Mouse (Mus musculus) CH12.LX (cell line): ENCODE data around the gene Rnf182. TPM values are rescaled to one million over a fixed set of nuclear protein-coding genes. Genes with fewer than 3 reads are reported as not detected.

Experiments
- DNase-seq: peaks from one replicate; pipeline ENCODE4 v3.0.0-alpha.2; 2013; ENCODE audit errors: extremely low read depth
- H3K27ac ChIP-seq: 2 replicates; pipeline ENCODE4 v1.5.1; 2012; ENCODE audit warnings: low read depth, mild to moderate bottlenecking, control low read depth, moderate library complexity; ENCODE audit not compliant: insufficient read depth
- H3K27me3 ChIP-seq: replicated peaks from 2 replicates; pipeline ENCODE3; 2012; ENCODE audit warnings: inconsistent platforms
- H3K36me3 ChIP-seq, 2 experiments: replicated peaks in 1 of 2; 2 replicates each; pipeline versions ENCODE3 to v1.6.1; 2012; ENCODE audit warnings: inconsistent platforms in 1 of 2, low read length in 1 of 2, mild to moderate bottlenecking in 1 of 2, mixed read lengths in 1 of 2, moderate library complexity in 1 of 2; ENCODE audit not compliant: control insufficient read depth in 1 of 2, insufficient read depth in 1 of 2
- H3K4me1 ChIP-seq, 2 experiments: 2 replicates each; pipeline ENCODE4 v1.6.1; 2012; ENCODE audit warnings: inconsistent platforms in 1 of 2, moderate library complexity in 1 of 2; ENCODE audit not compliant: insufficient read depth in 2 of 2, control insufficient read depth in 1 of 2
- H3K4me2 ChIP-seq: 2 replicates; pipeline ENCODE4 v1.6.1; 2012; ENCODE audit warnings: low read depth, mild to moderate bottlenecking, control low read depth; ENCODE audit not compliant: poor library complexity, insufficient read depth, severe bottlenecking
- H3K4me3 ChIP-seq, 3 experiments: fragments of 150-350 bp in 1 of 3; sonication (generic) in 1 of 3; replicated peaks in 1 of 3; 2 replicates each; pipeline versions ENCODE3 to v1.5.1; 2011 to 2012; ENCODE audit warnings: low read depth in 2 of 3, low read length in 2 of 3, mild to moderate bottlenecking in 2 of 3, moderate library complexity in 2 of 3, control low read depth in 1 of 3, improper control_type of control experiment in 1 of 3, inconsistent platforms in 1 of 3, mixed read lengths in 1 of 3; ENCODE audit not compliant: poor library complexity in 1 of 3
- H3K79me2 ChIP-seq: replicated peaks from 2 replicates; pipeline ENCODE4 v1.6.1; 2012; ENCODE audit warnings: mild to moderate bottlenecking, moderate library complexity; ENCODE audit not compliant: control insufficient read depth, poor library complexity, insufficient read depth, severe bottlenecking; ENCODE audit errors: extremely low read depth
- H3K9ac ChIP-seq: 2 replicates; pipeline ENCODE4 v1.6.1; 2012; ENCODE audit warnings: low read depth, mild to moderate bottlenecking, control low read depth, moderate library complexity; ENCODE audit not compliant: insufficient read depth
- H3K9me3 ChIP-seq: replicated peaks from 2 replicates; pipeline ENCODE3; 2012; ENCODE audit warnings: low read length, inconsistent platforms, mixed read lengths
- BHLHE40 ChIP-seq: IDR thresholded peaks from 2 replicates; pipeline ENCODE4 v1.6.1; 2011; ENCODE audit warnings: mild to moderate bottlenecking, low read depth, low read length, improper control_type of control experiment
- CHD2 ChIP-seq: IDR thresholded peaks from 2 replicates; pipeline ENCODE4 v1.6.1; 2011; ENCODE audit warnings: low read length, improper control_type of control experiment
- CTCF ChIP-seq, 2 experiments: IDR thresholded peaks in 1 of 2; conservative IDR thresholded peaks in 1 of 2; 2 replicates each; pipeline ENCODE4 v1.5.1; 2011 to 2012; ENCODE audit warnings: low read depth in 2 of 2, low read length in 2 of 2, improper control_type of control experiment in 1 of 2, inconsistent platforms in 1 of 2, mild to moderate bottlenecking in 1 of 2, moderate library complexity in 1 of 2
- ELF1 ChIP-seq: IDR thresholded peaks from 2 replicates; pipeline ENCODE4 v1.6.1; 2014; ENCODE audit warnings: low read depth, mild to moderate bottlenecking, inconsistent platforms, low read length, improper control_type of control experiment
- HCFC1 ChIP-seq: IDR thresholded peaks from 2 replicates; pipeline ENCODE4 v1.6.1; 2012; ENCODE audit warnings: low read depth, mild to moderate bottlenecking, inconsistent platforms, low read length, improper control_type of control experiment
- JUN ChIP-seq: IDR thresholded peaks from 2 replicates; pipeline ENCODE4 v1.6.1; 2011; ENCODE audit warnings: low read depth, mild to moderate bottlenecking, low read length, improper control_type of control experiment, moderate library complexity; ENCODE audit not compliant: insufficient read depth
- MYC ChIP-seq: IDR thresholded peaks from 2 replicates; pipeline ENCODE4 v1.6.1; 2011; ENCODE audit warnings: low read depth, mild to moderate bottlenecking, improper control_type of control experiment, low read length
- NELFE ChIP-seq: IDR thresholded peaks from 2 replicates; pipeline ENCODE4 v1.6.1; 2011; ENCODE audit warnings: low read depth, low read length, improper control_type of control experiment
- POLR2A ChIP-seq: IDR thresholded peaks from 2 replicates; pipeline ENCODE4 v1.6.1; 2011; ENCODE audit warnings: low read depth, mild to moderate bottlenecking, improper control_type of control experiment, low read length
- RCOR1 ChIP-seq: conservative IDR thresholded peaks from 2 replicates; pipeline ENCODE4 v1.6.1; 2012; ENCODE audit warnings: low read depth, mild to moderate bottlenecking, inconsistent platforms, low read length, improper control_type of control experiment
- SIN3A ChIP-seq: IDR thresholded peaks from 2 replicates; pipeline ENCODE4 v1.6.1; 2012; ENCODE audit warnings: low read length, improper control_type of control experiment, inconsistent platforms
- SMC3 ChIP-seq: IDR thresholded peaks from 2 replicates; pipeline ENCODE4 v1.6.1; 2011; ENCODE audit warnings: low read depth, low read length, improper control_type of control experiment
- TBP ChIP-seq: conservative IDR thresholded peaks from 2 replicates; pipeline ENCODE4 v1.6.1; 2011; ENCODE audit warnings: low read depth, low read length, improper control_type of control experiment
- TCF12 ChIP-seq: IDR thresholded peaks from 2 replicates; pipeline ENCODE4 v1.6.1; 2014; ENCODE audit warnings: low read depth, mild to moderate bottlenecking, inconsistent platforms, low read length, improper control_type of control experiment
- ZKSCAN1 ChIP-seq: IDR thresholded peaks from 2 replicates; pipeline ENCODE4 v1.6.1; 2012; ENCODE audit warnings: low read depth, inconsistent platforms, low read length, improper control_type of control experiment, borderline replicate concordance
- ZMIZ1 ChIP-seq: IDR thresholded peaks from 2 replicates; pipeline ENCODE4 v1.6.1; 2012; ENCODE audit warnings: low read depth, mild to moderate bottlenecking, inconsistent platforms, low read length, improper control_type of control experiment
- dilution Hi-C: fragments of 300-500 bp; cut with MboI; formaldehyde crosslinking; loops from 2 replicates; pipeline ENCODE4 v1.14.3; 2020; ENCODE audit warnings: low sequenced_read_pairs; ENCODE audit not compliant: extremely low pct_unique_long_range_greater_than_20kb, extremely low pct_ligation_motif_present
- in situ Hi-C: fragments of 300-500 bp; cut with MboI; formaldehyde crosslinking; loops from 3 replicates; pipeline ENCODE4 v1.14.3; 2019; ENCODE audit warnings: low sequenced_read_pairs, low pct_ligation_motif_present, low pct_unique_long_range_greater_than_20kb, mixed read lengths
- polyA plus RNA-seq: library from polyadenylated mRNA; unstranded; fragments of >175 nt; gene quantifications from 2 replicates; pipeline ENCODE4 v1.2.1, GENCODE M21; 2012; ENCODE audit warnings: low read depth; ENCODE audit not compliant: insufficient read length
- total RNA-seq, 2 experiments: library from RNA; depleted of rRNA; stranded (reverse); fragments of 300-350 nt in 1 of 2; fragments of >200 nt in 1 of 2; gene quantifications; 2 replicates each; pipeline ENCODE4 v1.2.3; 2012 to 2014

The Rnf182 gene
- total and polyA plus RNA-seq, 3 experiments: not detected

- dilution Hi-C loops (no loop called here), in situ Hi-C loops (no loop called here)
- peaks cover 2% of the 10 kb centered on the region for H3K27me3 ChIP-seq
- no peak overlapping the region for H3K4me2 ChIP-seq
- no peak overlapping the region for H3K27ac ChIP-seq
- H3K9me3 ChIP-seq: no peaks in the 10 kb centered on the region
- H3K4me1 ChIP-seq: no peaks in the 10 kb centered on the region
- H3K4me3 ChIP-seq: no peak overlapping the region
- no peak for TF ChIP-seq SIN3A
- TF ChIP-seq ZMIZ1: no peak
- no peak for TF ChIP-seq JUN
- TF ChIP-seq MYC: no peak
- no peak for TF ChIP-seq TCF12
- TF ChIP-seq NELFE: no peak
- TF ChIP-seq CTCF (conservative IDR thresholded peaks at IDR 0.05 in 1 of 2, IDR thresholded peaks at IDR 0.05 in 1 of 2; ENCODE audit: low read depth in 2 of 2, low read length in 2 of 2): no peak
- no peak for TF ChIP-seq HCFC1
- no peak for TF ChIP-seq POLR2A
- no peak for TF ChIP-seq RCOR1
- TF ChIP-seq BHLHE40: no peak
- TF ChIP-seq SMC3: no peak
- TF ChIP-seq CHD2: no peak
- no peak for TF ChIP-seq ZKSCAN1
- TF ChIP-seq TBP: no peak
- no peak for TF ChIP-seq ELF1
- no peaks in the 10 kb centered on the region for H3K36me3 ChIP-seq
- H3K79me2 ChIP-seq: no peaks in the 10 kb centered on the region
- no peak overlapping the region for H3K9ac ChIP-seq
- DNase-seq: no peak
Measured at GRCm38 (mm10) chr13:43709529-43709928, 94.0 kb downstream of the Rnf182 start.

GRCm38 (mm10) chr13:43711708-43712314 is 96.3 kb downstream of the Rnf182 start:
- dilution Hi-C loops: no loop called here

More at GRCm38 (mm10) chr13:43711708-43712314, 96.3 kb downstream of the Rnf182 start:
- no peak for TF ChIP-seq HCFC1
- no peaks in the 10 kb centered on the region for H3K4me1 ChIP-seq
- no peak overlapping the region for H3K4me3 ChIP-seq
- H3K79me2 ChIP-seq: no peaks in the 10 kb centered on the region
- no peaks in the 10 kb centered on the region for H3K36me3 ChIP-seq
- no peak overlapping the region for H3K27ac ChIP-seq
- no peaks in the 10 kb centered on the region for H3K9me3 ChIP-seq
- H3K27me3 ChIP-seq: peaks cover 2% of the 10 kb centered on the region
- H3K4me2 ChIP-seq: no peak overlapping the region
- in situ Hi-C loops: no loop called here
- no peak for DNase-seq
- no peak overlapping the region for H3K9ac ChIP-seq
